Mouse (Mus musculus) heart, embryonic 11.5 days (tissue): Measurements from ENCODE around the gene Colca2. TPM values are rescaled to one million over a fixed set of nuclear protein-coding genes. Genes with fewer than 3 reads are reported as not detected.

Experiments
- ATAC-seq: fragments of 200-750 bp; cut with Nextera tagmentation; replicated peaks from 2 replicates; pipeline ENCODE4 v1.8.0; 2017; ENCODE audit warnings: moderate library complexity; ENCODE audit not compliant: insufficient number of reproducible peaks, low FRiP score, low TSS enrichment
- H3K27ac ChIP-seq: fragments of 300-500 bp; sonication (generic); 2 replicates; pipeline ENCODE4 v1.5.1; 2014; ENCODE audit warnings: mild to moderate bottlenecking, low read depth, low read length
- H3K27me3 ChIP-seq: fragments of 300-500 bp; sonication (generic); 2 replicates; pipeline ENCODE4 v1.6.1; 2014; ENCODE audit warnings: mild to moderate bottlenecking, low read length, mixed read lengths; ENCODE audit not compliant: control insufficient read depth, insufficient read depth
- H3K36me3 ChIP-seq: fragments of 300-500 bp; sonication (generic); 2 replicates; pipeline ENCODE4 v1.6.1; 2014; ENCODE audit warnings: mild to moderate bottlenecking, low read length, moderate library complexity, mixed read lengths; ENCODE audit not compliant: control insufficient read depth, insufficient read depth
- H3K4me1 ChIP-seq: fragments of 300-500 bp; sonication (generic); 2 replicates; pipeline ENCODE4 v1.6.1; 2014; ENCODE audit warnings: low read length; ENCODE audit not compliant: control insufficient read depth, insufficient read depth
- H3K4me2 ChIP-seq: fragments of 300-500 bp; sonication (generic); 2 replicates; pipeline ENCODE4 v1.6.1; 2014; ENCODE audit warnings: mild to moderate bottlenecking, moderate library complexity
- H3K4me3 ChIP-seq: fragments of 300-500 bp; sonication (generic); 2 replicates; pipeline ENCODE4 v1.5.1; 2014; ENCODE audit warnings: low read depth, low read length
- H3K9ac ChIP-seq: fragments of 300-500 bp; sonication (generic); 2 replicates; pipeline ENCODE4 v1.6.1; 2014; ENCODE audit warnings: mild to moderate bottlenecking, low read depth, low read length, moderate library complexity
- H3K9me3 ChIP-seq: fragments of 300-500 bp; sonication (generic); replicated peaks from 2 replicates; pipeline ENCODE4 v1.6.1; 2016; ENCODE audit warnings: low read length; ENCODE audit not compliant: control insufficient read depth
- WGBS: fragments of 180-500 bp; shearing (Covaris S2); extraction: QIAGEN DNeasy Blood & Tissue Kit; methylation state at CpG from one replicate; pipeline ENCODE4 v1.1.7; 2014; ENCODE audit not compliant: insufficient replicate concordance; 5-methylcytosine and 5-hydroxymethylcytosine counted together
- polyA plus RNA-seq: library from polyadenylated mRNA; unstranded; fragments of >200 nt; fragmentation: Nextera tagmentation; extraction: Ambion mirVana; gene quantifications from 2 replicates; pipeline ENCODE4 v1.2.1, GENCODE M21; 2014

Colca2 gene
- polyA plus RNA-seq, 1 experiment from 2014 or later = 4.4 TPM

GRCm38 (mm10) chr9:51312554-51313317, 34.4 kb upstream of the Colca2 start:
- Histone ChIP-seq H3K9me3 (no peaks in the 10 kb centered on the region), H3K4me3 (no peak overlapping the region), H3K27me3 (no peaks in the 10 kb centered on the region), H3K4me2 (no peak overlapping the region), H3K27ac (no peak overlapping the region), H3K4me1 (no peaks in the 10 kb centered on the region), H3K36me3 (no peaks in the 10 kb centered on the region), H3K9ac (no peak overlapping the region)
- ATAC-seq = no peak
- WGBS = 64% methylated on average over 18 of the region's 18 CpGs

DNA sequence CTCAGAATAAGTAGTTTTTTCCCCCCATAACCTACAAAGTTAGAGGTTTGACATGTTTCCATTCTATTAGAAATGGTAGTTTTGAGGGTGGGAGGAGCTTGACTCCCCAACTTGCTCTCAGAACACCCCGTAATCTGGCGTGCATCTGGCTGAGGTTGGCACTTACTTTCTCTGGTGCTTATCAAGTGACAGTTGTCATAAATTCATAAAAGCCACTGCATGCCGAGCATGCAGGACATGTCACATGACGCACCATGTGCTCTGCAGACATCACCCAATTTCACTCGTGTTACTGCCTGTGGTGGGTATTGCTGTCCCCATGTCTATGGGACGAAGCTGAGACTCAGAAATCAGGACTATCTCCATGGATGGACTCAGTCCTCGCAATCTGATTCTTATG, 32.1 kb upstream of the Colca2 start:
- H3K9me3 ChIP-seq = no peaks in the 10 kb centered on the region
- no peaks in the 10 kb centered on the region for H3K4me1 ChIP-seq
- no peak overlapping the region for H3K4me2 ChIP-seq
- WGBS = 74% methylated on average over 7 of the region's 7 CpGs
- H3K36me3 ChIP-seq = no peaks in the 10 kb centered on the region
- no peak overlapping the region for H3K4me3 ChIP-seq
- H3K27ac ChIP-seq = no peak overlapping the region
- H3K9ac ChIP-seq = no peak overlapping the region
- H3K27me3 ChIP-seq = no peaks in the 10 kb centered on the region
- ATAC-seq = no peak

DNA sequence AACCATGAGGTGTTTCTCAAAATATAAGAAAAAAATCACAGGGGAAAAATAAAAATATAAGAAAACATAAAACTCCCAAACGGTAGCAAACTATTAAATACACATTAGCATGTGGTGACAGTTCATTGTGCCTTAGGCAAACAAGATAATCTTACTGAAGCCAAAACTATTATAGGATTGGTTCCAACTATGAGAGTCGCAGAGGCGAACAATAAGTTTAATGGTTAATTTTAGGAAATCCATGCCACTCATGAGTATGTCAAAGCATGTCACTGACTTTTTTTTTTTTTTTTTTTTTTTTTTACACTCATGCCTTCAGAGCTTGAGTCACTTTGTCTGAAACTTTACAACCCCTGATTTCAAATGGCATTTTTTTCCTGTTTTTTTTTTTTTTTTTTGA, 28.0 kb upstream of the Colca2 start:
- no peak overlapping the region for H3K27ac ChIP-seq
- H3K27me3 ChIP-seq = no peaks in the 10 kb centered on the region
- H3K9ac ChIP-seq = no peak overlapping the region
- ATAC-seq = no peak
- no peaks in the 10 kb centered on the region for H3K9me3 ChIP-seq
- no peaks in the 10 kb centered on the region for H3K36me3 ChIP-seq
- no peak overlapping the region for H3K4me3 ChIP-seq
- no peak overlapping the region for H3K4me2 ChIP-seq
- 88% methylated on average over 3 of the region's 3 CpGs for WGBS
- H3K4me1 ChIP-seq = no peaks in the 10 kb centered on the region

- Histone ChIP-seq H3K4me3 (no peak overlapping the region), H3K4me1 (no peaks in the 10 kb centered on the region), H3K9me3 (no peaks in the 10 kb centered on the region), H3K36me3 (no peaks in the 10 kb centered on the region), H3K4me2 (no peak overlapping the region), H3K27ac (no peak overlapping the region), H3K27me3 (no peaks in the 10 kb centered on the region), H3K9ac (no peak overlapping the region)
- 73% methylated on average over 3 of the region's 3 CpGs for WGBS
- ATAC-seq = no peak
These were observed 26.8 kb upstream of the Colca2 start for GRCm38 (mm10) chr9:51305146-51305545.

DNA sequence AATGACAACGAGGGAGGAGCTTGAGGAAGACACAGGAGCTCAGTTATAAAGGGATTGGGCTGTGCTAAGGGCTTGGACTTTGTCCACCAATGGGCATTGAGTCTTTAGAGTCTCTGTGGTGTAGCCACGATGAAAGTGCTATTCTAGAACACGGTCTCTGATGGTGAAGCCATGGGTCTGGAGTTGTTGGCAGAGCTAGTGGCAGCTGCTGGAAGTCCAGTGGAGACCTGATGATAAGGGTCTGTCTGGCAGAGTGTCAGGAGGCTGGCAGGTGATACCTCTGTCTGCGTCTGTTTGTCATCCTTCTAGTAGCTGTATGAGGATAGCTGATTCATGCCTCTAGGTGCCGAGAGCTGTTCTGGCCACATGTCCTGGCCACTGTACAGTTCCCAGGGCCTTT, 25.6 kb upstream of the Colca2 start:
- H3K27ac ChIP-seq = no peak overlapping the region
- H3K4me2 ChIP-seq = no peak overlapping the region
- H3K36me3 ChIP-seq = no peaks in the 10 kb centered on the region
- no peaks in the 10 kb centered on the region for H3K4me1 ChIP-seq
- H3K9me3 ChIP-seq = no peaks in the 10 kb centered on the region
- no peak overlapping the region for H3K4me3 ChIP-seq
- no peak for ATAC-seq
- no peaks in the 10 kb centered on the region for H3K27me3 ChIP-seq
- WGBS = 61% methylated on average over 5 of the region's 5 CpGs
- H3K9ac ChIP-seq = no peak overlapping the region

- Histone ChIP-seq H3K27ac (no peak overlapping the region), H3K36me3 (no peaks in the 10 kb centered on the region), H3K9ac (no peak overlapping the region), H3K4me3 (no peak overlapping the region), H3K9me3 (no peaks in the 10 kb centered on the region), H3K4me1 (no peaks in the 10 kb centered on the region), H3K4me2 (no peak overlapping the region), H3K27me3 (no peaks in the 10 kb centered on the region)
- WGBS = 64% methylated on average over 8 of the region's 8 CpGs
- no peak for ATAC-seq
These were observed 15.2 kb upstream of the Colca2 start for GRCm38 (mm10) chr9:51293541-51293940.

GRCm38 (mm10) chr9:51292674-51293073, 14.3 kb upstream of the Colca2 start:
- Histone ChIP-seq H3K4me3 (no peak overlapping the region), H3K27me3 (no peaks in the 10 kb centered on the region), H3K4me2 (no peak overlapping the region), H3K9me3 (no peaks in the 10 kb centered on the region), H3K4me1 (no peaks in the 10 kb centered on the region), H3K36me3 (no peaks in the 10 kb centered on the region), H3K27ac (no peak overlapping the region), H3K9ac (no peak overlapping the region)
- ATAC-seq = no peak
- 37% methylated on average over 4 of the region's 4 CpGs for WGBS

DNA sequence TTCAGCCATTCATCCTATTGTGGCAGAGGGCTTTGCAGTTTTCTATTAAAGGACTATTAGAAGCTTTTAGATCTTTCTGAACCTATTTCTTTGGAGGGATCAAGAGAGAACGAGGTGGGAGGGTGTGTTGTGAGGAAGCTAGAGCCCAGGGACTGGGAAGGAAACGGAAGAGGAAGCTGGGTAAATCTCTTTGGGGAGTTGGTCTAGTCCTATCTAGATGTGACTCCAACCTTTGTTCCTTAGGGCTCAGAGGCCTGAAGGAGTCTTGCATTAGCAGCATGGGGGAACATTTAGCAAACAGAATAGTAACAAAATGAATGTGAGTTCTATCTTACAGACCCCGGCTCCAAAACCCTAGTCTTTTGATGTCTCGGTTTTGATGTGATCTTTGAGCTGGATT, 12.6 kb upstream of the Colca2 start:
- Histone ChIP-seq H3K9me3 (no peaks in the 10 kb centered on the region), H3K27ac (no peak overlapping the region), H3K27me3 (no peaks in the 10 kb centered on the region), H3K4me1 (no peaks in the 10 kb centered on the region), H3K36me3 (no peaks in the 10 kb centered on the region), H3K9ac (no peak overlapping the region), H3K4me3 (no peak overlapping the region), H3K4me2 (no peak overlapping the region)
- ATAC-seq = no peak
- WGBS = 58% methylated on average over 4 of the region's 4 CpGs

- Histone ChIP-seq H3K27me3 (no peaks in the 10 kb centered on the region), H3K4me1 (no peaks in the 10 kb centered on the region), H3K27ac (no peak overlapping the region), H3K9ac (no peak overlapping the region), H3K4me3 (no peak overlapping the region), H3K36me3 (no peaks in the 10 kb centered on the region), H3K9me3 (no peaks in the 10 kb centered on the region), H3K4me2 (no peak overlapping the region)
- ATAC-seq = no peak
- 42% methylated on average over 2 of the region's 2 CpGs for WGBS
These were observed 7.7 kb upstream of the Colca2 start for GRCm38 (mm10) chr9:51286079-51286478.
